Mouse (Mus musculus): ENCODE data around the gene Ppp1r3c. TPM values are rescaled to one million over a fixed set of nuclear protein-coding genes. Genes with fewer than 3 reads are reported as not detected.
"Not testable (repeated sequence)": the region's sequence is repeated elsewhere in the genome, so short reads cannot be mapped to it uniquely, and the experiment has no call there.

Gene Ppp1r3c
- polyA plus RNA-seq (2017; shearing (Covaris generic)), result not detected

DNA sequence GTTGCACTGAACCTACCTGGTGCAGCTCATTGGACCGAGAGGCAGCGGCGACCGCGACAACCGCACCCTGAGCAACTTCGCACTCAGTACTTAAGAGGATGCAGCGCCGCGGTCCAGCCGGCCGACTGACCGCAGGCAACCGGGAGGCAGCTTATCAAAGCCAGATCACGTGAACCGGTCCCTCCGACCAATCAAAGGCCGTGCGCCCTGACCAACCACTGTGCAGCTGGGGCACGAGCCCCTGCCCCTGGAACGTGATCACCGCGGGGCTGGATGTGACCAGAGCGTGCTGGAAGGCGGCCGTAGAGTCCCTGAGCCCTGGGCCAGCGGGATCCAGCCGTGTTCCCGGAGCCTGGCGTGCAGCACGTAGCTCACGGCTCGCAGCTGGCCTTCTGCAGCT is at the start of gene Ppp1r3c:
Gene Ppp1r3c, minus strand, starts transcription at position 117 of the 400 bp plus-strand sequence.
- no peak for ATAC-seq

DNA sequence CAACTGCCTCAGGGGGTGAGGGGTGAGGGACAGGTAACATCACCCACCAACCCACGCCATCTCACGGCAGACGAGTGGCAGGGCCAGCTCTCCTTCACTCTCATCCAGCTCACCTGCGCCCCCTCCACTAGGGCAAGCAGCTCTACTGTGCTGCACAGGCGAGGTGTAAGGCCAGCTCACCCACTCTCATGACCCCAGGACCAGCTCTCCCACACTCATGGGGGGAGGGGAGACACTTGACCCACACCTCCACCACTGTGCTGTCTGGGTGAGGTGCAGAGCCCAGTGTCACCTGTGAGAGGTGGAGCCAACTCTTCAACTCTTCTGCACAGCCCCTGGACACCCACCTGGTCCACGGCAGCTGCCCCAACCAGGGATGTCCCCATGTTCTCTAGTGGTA is 46.7 kb upstream of the Ppp1r3c start:
- no peak for ATAC-seq

DNA sequence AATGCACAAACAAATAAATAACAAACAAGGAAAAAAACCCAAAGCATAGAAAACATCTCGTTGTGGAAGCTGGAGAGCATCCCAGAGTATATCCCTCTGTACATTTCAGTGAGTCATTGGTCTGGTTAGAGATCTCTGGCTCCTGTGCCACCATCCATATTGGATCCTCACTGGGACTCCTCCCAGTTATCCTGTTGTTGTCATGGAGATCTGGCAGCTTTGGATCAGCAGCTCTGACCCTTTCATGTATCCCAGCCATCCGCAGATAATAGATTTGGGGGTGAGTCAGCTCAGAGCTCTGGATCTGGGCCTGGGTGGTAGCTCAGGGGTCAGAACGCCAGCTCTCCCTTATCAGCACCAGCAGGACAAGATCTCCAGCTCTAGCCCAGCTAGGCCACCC is 46.1 kb upstream of the Ppp1r3c start:
- ATAC-seq, result no peak

DNA sequence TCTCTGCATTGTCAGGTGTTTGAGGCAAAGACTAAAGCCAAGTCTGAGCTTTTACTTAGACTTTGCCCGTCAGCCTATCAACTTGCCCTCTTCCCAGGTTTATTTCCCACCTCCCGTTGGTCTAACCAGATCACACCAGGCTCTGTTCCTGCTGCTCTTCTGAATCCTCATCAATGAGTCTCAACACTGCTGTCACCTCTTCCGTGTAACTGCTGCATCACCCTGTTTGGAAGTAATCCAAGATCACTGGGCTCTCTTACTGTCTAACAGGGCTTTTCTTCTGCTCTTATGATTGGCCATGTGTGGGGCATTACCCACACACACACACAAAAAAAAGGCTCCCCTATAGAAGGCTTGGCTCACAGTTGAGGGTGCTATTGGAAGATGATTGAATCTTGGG is 45.5 kb upstream of the Ppp1r3c start:
- ATAC-seq, result no peak

DNA sequence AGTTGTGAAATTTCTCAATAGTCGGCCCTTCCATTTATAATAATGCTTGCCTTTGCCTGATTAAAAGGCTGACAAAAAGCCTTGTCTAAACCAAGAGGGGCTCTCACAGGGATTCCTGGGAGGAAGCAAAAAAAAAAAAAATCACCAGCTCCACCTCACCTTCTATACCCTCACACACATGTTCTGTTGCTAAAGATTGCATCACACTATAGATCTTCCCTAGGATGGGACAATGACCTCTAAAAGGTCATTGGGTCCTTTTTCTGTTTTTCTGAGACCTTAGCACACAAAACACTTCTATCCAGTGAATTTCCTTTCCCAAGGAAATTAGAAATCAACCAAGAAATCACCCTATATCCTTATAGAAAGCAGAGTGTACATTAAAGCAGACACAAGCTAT is 43.9 kb upstream of the Ppp1r3c start:
- ATAC-seq, result no peak

DNA sequence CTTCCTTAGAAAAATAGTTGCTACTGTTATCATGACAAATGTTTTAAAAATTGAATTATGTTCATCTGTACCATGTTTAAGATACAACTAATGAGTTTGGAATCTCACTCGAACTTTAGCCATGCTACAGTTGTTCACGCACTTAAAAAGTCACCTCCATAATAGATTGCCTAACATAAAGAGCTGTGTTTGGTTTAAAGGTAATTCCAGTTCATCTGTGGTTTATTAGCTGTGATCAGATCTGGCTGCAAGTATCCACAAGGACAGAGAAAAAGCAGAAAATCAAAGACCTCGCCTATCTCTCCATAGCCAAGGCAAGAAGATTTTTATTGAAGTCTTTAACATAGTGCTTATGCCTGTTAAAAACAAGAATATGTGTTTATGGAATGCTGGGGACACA is 43.3 kb upstream of the Ppp1r3c start:
- no peak for ATAC-seq

DNA sequence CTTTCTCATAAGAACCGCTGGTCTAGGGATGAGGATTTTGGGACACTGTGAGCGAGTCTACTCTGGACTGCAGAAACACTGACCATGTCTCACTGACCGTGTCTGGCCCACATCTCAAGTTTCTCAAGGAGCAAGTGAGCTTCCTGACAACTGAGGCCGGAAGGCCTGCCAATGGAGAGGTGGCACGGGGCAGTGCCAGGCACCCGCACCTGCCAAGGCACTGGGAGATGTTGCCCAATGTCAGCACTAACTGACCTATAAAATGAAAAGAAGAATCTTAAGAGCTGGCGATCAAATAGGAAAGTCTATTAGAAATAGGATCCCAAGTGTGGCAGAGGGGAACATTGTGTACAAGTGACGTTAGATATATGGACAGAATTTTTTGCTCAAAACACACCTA is 39.1 kb upstream of the Ppp1r3c start:
- no peak for ATAC-seq

DNA sequence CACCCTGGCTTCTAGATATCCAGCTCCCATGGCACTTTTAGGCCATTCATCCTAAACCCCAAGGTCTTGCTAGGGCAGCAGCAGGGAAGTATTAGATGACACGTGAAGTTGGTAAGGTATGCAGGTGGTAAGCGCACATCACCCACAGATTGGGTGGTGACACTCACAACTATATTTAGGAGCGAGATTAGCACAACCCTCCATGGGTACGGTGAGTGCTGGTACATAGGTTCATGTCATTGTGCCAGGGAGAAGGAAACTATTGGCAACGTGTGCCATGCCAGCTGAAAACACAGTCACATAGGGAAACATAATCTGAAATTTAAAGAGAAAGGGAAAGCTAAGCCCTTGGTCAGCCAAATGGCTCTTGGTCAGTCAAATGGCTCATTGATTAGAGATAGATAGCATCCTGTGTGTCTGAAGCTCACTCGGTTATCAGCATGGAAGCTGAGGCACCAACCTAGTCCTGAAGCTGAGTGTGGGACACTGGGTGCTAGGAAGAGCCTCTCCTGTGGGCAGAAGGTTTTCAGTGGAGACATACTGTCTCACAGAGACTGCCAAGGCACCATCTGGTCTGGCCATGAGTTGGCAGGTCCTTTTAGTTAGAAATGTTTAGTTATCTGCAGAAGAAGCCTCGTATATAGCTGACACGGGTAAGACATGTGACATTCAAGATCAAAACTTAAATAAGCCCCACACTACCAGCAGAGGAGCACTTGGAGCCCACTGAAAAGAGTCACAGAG is 37.4 kb upstream of the Ppp1r3c start:
- ATAC-seq, result no peak

DNA sequence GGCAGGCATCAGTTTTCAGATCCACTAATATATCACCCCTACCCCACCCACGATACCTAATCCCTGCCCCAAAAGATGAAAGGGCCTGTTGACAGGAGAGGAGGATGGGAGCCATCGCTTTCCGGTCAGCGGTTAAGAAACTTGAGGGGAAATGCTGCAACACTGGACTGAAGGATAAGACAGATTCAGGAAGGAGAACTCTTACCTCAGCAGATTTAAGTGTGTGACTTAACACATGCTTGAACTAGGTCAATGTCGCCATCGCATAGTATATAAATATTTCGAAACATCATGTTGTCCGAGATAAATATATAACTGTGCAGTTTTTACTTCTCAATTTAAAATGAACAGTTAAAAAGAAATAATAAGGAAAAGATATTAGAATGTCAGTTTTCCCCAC is 31.6 kb upstream of the Ppp1r3c start:
- ATAC-seq, result no peak

DNA sequence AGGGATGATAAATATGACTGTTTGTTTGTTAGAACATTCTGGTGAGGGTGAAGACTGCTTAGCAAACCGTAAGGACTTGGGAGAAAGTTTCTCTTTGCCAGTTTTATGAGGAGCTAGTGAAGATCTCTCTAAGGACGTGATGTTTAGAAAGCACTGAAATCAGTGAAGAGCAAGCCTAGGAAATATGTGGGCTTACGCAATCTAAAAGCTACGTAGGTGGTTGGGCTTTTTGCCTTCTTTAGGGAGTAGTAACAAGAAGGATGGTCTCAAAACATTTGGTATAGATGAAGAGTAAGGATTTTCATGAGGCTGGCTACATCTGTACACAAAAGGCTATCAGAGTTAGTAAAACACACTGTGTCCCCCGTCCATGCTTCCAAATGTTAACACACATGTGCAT is 28.0 kb upstream of the Ppp1r3c start:
- ATAC-seq, result no peak

DNA sequence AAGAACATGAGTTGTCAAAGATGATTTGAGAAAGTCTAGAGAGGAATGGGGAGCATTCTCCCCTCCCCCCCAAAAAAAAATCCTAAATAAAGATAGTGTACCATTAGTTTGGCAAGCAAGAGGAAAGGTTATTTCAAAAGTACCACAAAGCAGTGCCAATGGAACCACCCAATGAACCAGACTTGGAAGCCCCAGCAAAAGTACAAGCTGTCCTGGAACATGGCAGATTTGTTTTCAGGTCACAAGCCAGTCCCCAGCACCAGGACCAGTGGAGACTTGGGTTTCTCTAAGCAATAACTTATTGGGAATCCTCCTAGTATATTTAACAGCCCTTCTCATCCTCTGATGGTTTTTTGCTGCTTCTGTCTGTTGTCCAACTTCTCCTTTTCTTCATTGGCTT is 12.5 kb upstream of the Ppp1r3c start:
- ATAC-seq, result no peak

DNA sequence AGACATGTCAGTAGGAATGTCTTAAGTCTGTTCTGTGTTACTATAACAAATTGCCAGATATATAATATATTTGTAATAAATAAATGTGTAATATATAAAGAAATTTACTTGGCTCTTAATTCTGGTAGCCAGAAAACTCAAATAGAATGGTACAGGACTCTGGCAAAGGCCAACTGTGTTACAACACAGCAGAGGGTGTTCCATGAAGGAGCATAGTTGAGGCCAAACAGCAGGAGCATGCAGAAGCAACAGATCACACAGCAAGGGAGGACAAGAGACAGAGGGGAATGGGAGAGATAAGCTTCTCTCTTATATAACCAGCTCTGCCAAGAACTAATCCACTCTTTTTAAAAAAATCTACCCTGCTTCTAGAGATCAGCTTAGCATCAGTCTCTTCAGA is 5.9 kb upstream of the Ppp1r3c start:
- ATAC-seq, result no peak

DNA sequence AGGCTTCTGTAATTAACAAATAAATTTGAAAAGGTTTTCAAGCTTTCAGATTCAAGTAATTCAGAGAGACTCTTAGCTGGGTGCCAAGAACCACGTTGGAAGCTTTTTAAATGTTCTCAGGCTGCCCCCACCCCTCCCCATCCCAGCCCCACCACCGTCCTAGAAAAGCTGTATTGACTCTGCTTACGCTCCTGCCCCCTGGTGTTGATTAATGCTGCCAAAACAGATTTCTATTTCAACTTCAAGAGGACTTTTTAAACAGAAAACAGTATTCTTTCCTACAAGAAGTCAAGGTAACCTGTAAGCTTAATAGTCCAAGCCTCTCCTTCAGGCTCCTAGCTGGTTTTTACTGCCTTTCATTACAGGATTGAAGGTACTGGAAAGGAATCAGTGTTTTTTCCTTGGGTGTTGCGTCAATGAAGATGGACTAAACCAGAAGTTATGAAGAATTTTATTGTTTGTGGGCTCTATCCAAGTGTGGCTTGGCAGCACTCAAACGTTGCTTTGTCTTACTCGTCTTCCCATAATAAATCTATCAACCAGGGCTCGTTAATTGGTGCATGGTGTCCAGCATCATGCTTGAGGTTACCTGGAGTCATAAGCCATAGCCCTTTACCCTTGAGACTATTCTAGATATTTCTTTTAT is 3.2 kb upstream of the Ppp1r3c start:
- ATAC-seq, result no peak

DNA sequence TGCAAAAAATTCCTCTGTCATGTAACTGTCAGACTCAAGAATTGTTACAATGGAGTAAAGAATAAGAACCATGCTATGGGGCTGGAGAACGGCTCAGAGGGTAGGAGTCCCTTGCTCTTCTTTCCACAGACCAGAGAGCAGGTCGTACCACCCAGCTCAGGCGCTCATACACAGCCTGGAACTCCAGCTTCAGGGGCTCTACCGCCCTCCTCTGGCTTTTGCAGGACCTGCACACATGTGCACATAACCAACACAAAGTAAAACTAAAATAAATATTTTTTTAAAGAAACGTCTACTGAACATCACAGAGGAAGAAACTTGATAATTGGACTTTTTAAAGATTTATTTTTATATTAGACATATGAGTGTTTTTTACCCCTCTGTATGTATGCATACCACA is 1.6 kb upstream of the Ppp1r3c start:
- ATAC-seq, result no peak

DNA sequence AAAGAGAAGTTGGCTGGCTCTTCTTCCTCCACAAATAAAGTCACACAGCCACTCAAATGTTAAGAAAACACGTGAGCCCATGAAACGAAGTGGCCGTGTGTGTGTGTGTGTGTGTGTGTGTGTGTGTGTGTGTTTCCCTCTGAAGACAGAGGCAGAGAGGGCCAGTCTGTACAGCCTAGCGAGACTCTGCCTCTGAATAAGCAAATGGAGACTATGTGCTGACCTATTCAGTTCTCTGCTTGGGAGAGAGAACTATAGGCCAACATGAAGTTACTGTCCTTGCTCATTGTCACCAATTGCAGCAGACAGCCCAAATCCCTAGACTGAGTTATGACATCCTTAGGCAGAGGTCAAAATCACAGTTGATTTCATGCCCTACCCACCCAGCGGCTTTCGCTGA is 634 bp upstream of the Ppp1r3c start:
- no peak for ATAC-seq

DNA sequence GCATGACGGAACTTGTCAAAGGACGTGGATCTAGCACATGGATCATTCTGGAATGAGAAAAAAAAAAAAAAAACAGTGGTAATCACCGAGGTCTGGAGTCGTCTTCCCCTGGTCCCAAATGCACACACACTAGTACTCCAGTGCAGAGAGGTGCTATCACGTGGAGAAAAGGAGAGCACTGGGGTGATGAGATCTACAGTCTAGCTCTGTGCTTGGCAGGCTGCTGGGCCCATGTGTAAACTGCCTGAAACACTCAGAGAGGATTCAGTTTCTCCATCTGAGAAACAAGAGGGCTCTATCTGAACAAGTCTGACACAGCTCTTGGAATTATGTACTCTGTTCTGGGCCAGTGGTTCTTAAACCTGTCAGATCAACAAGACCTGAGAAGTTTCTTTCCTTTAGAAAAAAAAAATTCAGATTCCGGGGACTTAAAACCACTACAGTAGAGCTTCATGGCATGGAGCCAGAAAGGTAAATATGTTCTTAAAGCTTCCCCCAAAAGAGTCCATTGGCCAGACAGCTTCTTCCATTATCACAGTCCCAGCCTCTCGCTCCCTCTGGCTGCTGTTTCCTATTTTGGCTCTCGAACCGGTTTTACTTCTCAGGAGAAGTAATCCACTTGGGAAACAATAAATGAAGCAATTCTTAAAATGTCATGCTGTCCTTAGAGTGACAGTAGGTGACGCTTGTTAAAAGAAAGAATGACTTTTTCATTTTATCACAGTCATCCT is 2.0 kb downstream of the Ppp1r3c start:
- ATAC-seq, result no peak

DNA sequence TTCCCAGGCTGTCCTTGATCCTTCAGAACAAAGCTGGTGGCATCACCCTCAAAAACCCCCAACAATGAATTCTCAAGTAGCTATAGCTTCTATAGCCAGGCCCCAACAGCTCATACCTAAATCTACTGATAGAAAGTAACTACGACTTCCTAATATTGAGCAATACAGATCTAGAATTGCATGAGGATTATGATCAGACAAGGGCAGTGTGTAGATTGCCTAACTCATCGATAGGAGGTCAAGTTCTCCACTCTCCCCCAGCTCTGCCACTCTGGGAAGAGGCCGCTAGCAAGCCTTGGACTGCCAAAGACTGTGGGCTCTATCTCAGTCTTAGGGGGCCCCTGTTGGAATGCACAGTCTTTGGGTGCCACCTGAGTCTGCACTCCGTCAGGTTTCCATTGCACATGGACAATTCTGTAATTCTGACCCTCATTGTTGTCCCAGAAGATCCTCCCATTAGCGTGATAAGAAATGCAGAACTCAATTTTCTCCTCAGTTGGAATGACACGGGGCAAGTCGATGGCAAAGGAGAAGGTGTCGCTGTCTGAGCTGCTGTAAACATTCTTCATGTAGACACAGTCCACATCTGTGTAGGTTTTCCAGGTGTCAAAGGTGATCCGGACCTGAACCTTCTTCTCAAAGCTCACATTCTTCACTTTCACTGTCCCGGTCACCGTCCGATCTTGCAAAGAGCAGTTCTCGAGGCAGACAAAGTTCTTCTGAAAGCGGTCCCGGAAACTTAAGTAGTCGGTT is 3.1 kb downstream of the Ppp1r3c start:
- ATAC-seq, result no peak

DNA sequence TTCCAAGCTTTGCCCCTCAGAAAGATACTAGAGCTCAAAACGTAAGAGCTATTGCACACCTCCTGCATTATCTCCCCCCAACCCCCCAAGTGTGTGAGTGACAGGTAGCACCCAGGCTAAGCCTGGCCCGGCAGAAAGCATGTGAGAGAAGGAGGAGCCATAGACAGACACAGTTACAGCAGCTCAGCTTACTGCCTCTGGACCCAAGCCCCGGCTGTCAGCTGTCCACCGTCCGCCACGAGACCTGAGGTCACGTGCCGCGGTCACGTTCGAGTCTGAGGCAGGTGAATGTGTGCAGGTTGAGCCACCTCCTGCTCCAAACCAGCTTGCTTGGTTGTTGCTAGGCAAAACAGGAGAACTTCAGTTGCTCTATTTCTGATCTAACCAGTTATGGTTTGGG is 5.1 kb downstream of the Ppp1r3c start:
- no peak for ATAC-seq

DNA sequence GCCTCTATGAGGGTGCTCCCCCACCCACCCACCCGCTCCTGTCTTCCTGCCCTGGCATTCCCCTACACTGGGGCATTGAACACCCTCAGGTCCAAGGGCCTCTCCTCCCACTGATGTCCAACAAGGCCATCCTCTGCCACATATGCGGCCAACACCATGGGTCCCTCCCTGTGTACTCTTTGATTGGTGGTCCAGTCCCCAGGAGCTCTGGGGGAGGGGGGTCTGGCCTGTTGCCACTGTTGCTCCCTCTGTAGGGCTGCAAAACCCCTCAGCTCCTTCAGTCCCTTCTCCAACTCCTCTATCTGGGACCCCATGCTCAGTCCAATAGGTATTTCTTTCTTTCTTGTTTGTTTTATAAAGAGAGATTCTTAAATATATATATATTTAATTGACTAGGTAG is 6.0 kb downstream of the Ppp1r3c start:
- ATAC-seq, result not testable (repeated sequence)

DNA sequence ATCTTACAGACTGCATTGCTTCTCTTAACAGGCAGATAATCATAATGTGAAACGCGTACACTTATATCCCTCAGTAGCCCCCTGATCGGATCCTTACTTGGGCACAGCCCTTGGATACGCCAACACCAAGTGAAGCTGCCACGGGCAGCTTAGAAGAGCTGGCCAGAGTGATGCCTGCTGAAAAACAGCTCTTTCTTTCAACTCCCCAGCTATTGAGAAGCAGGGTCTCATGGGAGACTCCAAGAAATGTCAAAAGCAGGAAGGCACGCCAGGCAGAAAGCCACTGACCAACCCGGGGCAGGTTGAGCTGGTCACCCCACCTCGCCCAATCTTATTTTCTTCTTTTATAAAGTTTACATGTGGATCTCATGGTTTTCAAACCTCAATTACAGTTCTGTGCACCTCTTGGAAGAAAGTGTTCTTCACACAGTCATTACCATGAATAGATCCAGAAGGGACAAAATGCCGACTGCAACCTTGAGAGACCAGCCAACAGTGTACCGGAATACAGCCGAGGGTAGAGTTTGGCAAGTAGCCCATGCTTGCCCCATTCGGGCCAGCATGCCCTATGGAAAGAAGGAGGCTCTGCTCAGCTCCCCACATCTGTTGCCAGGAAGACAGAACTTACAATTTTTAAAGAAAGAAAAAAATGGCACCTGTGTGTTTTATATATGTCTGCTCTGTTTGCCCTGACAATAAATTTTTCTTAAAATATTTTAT is 7.6 kb downstream of the Ppp1r3c start:
- no peak for ATAC-seq

DNA sequence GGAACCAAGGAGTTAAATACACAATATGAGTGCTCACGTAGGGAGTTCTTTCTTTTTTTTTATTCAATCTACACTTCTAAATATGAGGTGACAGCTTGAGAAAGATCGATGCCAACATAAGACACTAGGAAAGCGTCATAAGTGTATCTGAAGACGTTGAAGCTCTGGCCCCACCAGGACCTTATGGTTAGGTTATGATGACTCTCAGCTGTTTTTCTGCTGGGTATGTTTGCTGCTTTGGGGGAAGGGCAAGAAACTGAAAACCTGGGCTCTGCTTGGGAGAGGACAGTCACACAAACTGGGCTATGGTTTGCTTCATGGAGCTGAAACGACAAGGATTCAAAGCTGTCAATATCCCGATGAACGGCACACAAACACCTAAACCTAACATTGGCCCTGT is 11.5 kb downstream of the Ppp1r3c start:
- no peak for ATAC-seq

DNA sequence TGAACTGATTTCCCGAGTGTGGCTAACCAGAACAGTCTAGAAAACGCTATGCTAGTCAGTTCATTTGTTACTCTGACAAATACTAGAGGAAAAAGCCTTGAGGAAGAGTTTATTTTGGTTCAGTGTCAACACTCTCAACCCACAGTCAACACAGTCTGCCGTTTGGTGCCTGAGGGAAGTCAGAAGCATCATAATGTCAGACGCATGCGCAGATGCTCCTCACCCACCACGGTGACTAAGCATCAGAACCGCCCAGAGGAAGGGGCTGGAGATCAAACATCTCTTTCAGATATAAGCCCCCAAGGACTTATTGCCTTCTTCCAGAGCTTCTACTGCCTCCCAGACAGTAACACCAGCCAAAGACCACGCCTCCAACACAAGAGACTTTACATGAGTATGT is 15.3 kb downstream of the Ppp1r3c start:
- ATAC-seq, result no peak

DNA sequence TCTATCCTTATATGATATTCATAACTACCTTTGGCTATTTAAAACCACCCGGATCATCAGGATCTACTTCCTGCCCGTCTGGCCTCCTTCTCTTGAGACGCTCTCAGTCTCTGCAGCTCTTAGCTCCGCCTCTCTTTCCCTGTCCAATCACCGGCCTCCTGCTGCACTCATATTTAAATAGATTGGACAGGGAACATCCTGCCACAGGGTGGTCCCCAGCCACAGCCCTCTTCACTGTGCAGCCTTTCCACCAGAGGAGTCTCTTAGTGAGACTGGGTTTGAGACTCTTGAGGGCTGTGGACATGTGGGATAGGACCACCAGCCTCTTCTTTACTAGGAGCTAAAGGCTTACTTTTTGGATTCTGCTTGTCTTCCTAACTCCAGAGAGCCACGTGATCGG is 20.2 kb downstream of the Ppp1r3c start:
- ATAC-seq, result no peak

All from activated CD4-positive, CD25-positive, alpha-beta regulatory T cell, adult 4 months (primary cell).